Mouse (Mus musculus) liver, postnatal 0 days (tissue): ENCODE measurements around the gene Olfr157.

Experiments
- CTCF ChIP-seq: sonication (generic); IDR thresholded peaks from 2 replicates; pipeline ENCODE4 v1.5.1; 2016; ENCODE audit warnings: antibody characterized with exemption, low read depth
- EP300 ChIP-seq: IDR thresholded peaks from 2 replicates; pipeline ENCODE4 v1.6.1; 2016; ENCODE audit warnings: antibody characterized with exemption, low read depth, mild to moderate bottlenecking

GRCm38 (mm10) chr4:43869821-43870220 is 29.8 kb upstream of the Olfr157 start:
- TF ChIP-seq CTCF (no peak), EP300 (no peak)
